Mouse (Mus musculus): Measurements from ENCODE around the gene Alg12. TPM values are rescaled to one million over a fixed set of nuclear protein-coding genes. Genes with fewer than 3 reads are reported as not detected.

Gene Alg12
- 8.3 and 8.9 TPM in 2 replicates for polyA plus RNA-seq (2016; fragmentation: Nextera tagmentation; extraction: Ambion mirVana)

GRCm38 (mm10) chr15:88819026-88819905, at the start of gene Alg12, which contains the start of gene Creld2:
TSS of gene Alg12 (minus strand) at chr15:88819318.
TSS of gene Creld2 (plus strand) at chr15:88819646.
- Histone ChIP-seq H3K9me3 (no peaks in the 10 kb centered on the region), H3K27me3 (no peaks in the 10 kb centered on the region), H3K4me1 (peaks cover 21% of the 10 kb centered on the region), H3K27ac (peak within 1 kb of the TSS; percentile 48; the same call in 1 of the 2 replicates), H3K9ac (peak within 1 kb of the TSS; percentile 84), H3K36me3 (replicated peaks) (peaks cover 49% of the 10 kb centered on the region), H3K4me3 (replicated peaks) (peak within 1 kb of the TSS; percentile 71), H3K4me2 (peak within 1 kb of the TSS; percentile 95)
- ATAC-seq (ENCODE audit: low FRiP score) = peak; percentile 99
- under 1% methylated on average over 88 of the region's 88 CpGs for WGBS

GRCm38 (mm10) chr15:88868024-88868742, 49.1 kb upstream of the Alg12 start:
- Histone ChIP-seq H3K4me1 (peaks cover 22% of the 10 kb centered on the region), H3K27me3 (no peaks in the 10 kb centered on the region), H3K4me3 (replicated peaks) (no peak overlapping the region), H3K9me3 (peaks cover 5% of the 10 kb centered on the region; the same call in 1 of the 2 replicates), H3K9ac (no peak overlapping the region), H3K36me3 (replicated peaks) (peaks cover 32% of the 10 kb centered on the region), H3K27ac (0 out of 2 replicates have a peak overlapping the region, but pooled peaks have one; percentile 8), H3K4me2 (no peak overlapping the region)
- no peak for ATAC-seq (ENCODE audit: low FRiP score)
- WGBS = 86% methylated on average over 6 of the region's 6 CpGs

- whole genome bisulfite sequencing = 46% methylated on average over 5 of the region's 5 CpGs
- Histone ChIP-seq H3K27ac (peak overlapping the region; percentile 25; the same call in 1 of the 2 replicates), H3K27me3 (no peaks in the 10 kb centered on the region), H3K4me3 (replicated peaks) (no peak overlapping the region), H3K4me1 (peaks cover 27% of the 10 kb centered on the region), H3K9me3 (peaks cover 5% of the 10 kb centered on the region; the same call in 1 of the 2 replicates), H3K36me3 (replicated peaks) (peaks cover 32% of the 10 kb centered on the region), H3K9ac (no peak overlapping the region), H3K4me2 (no peak overlapping the region)
- no peak for ATAC-seq (ENCODE audit: low FRiP score)
These were observed 48.4 kb upstream of the Alg12 start for GRCm38 (mm10) chr15:88867368-88868023.

- ATAC-seq (ENCODE audit: low FRiP score) = no peak
- Histone ChIP-seq H3K4me2 (no peak overlapping the region), H3K9ac (no peak overlapping the region), H3K4me1 (peaks cover 27% of the 10 kb centered on the region), H3K27ac (peak overlapping the region; percentile 25; the same call in 1 of the 2 replicates), H3K27me3 (no peaks in the 10 kb centered on the region), H3K36me3 (replicated peaks) (peaks cover 32% of the 10 kb centered on the region), H3K4me3 (replicated peaks) (no peak overlapping the region), H3K9me3 (peaks cover 5% of the 10 kb centered on the region; the same call in 1 of the 2 replicates)
- WGBS = 61% methylated on average over 7 of the region's 7 CpGs
These were observed 47.8 kb upstream of the Alg12 start for GRCm38 (mm10) chr15:88866934-88867356.

GRCm38 (mm10) chr15:88865888-88866695, 47.0 kb upstream of the Alg12 start:
- H3K4me1 ChIP-seq = peaks cover 33% of the 10 kb centered on the region
- no peak overlapping the region for H3K9ac ChIP-seq
- 89% methylated on average over 4 of the region's 4 CpGs for WGBS

GRCm38 (mm10) chr15:88865061-88865460, 45.9 kb upstream of the Alg12 start:
- no peak overlapping the region for H3K4me3 ChIP-seq (replicated peaks)
- peaks cover 32% of the 10 kb centered on the region for H3K36me3 ChIP-seq (replicated peaks)
- H3K4me1 ChIP-seq = peaks cover 33% of the 10 kb centered on the region
- no peak overlapping the region for H3K9ac ChIP-seq
- WGBS = 89% methylated on average over 14 of the region's 14 CpGs
- H3K27me3 ChIP-seq = peaks cover 7% of the 10 kb centered on the region; the same call in 1 of the 2 replicates
- peak overlapping the region; percentile 97; the same call in 1 of the 2 replicates for H3K4me2 ChIP-seq
- peaks cover 5% of the 10 kb centered on the region; the same call in 1 of the 2 replicates for H3K9me3 ChIP-seq
- no peak for ATAC-seq (ENCODE audit: low FRiP score)
- H3K27ac ChIP-seq = no peak overlapping the region

More at GRCm38 (mm10) chr15:88865888-88866695, 47.0 kb upstream of the Alg12 start:
- ATAC-seq (ENCODE audit: low FRiP score) = no peak
- H3K4me3 ChIP-seq (replicated peaks) = no peak overlapping the region
- no peak overlapping the region for H3K4me2 ChIP-seq
- no peak overlapping the region for H3K27ac ChIP-seq
- peaks cover 32% of the 10 kb centered on the region for H3K36me3 ChIP-seq (replicated peaks)
- H3K27me3 ChIP-seq = 0 out of 2 replicates have a peak, but pooled peaks cover 2% of the 10 kb centered on the region
- H3K9me3 ChIP-seq = peaks cover 5% of the 10 kb centered on the region; the same call in 1 of the 2 replicates

GRCm38 (mm10) chr15:88864270-88865030, 45.3 kb upstream of the Alg12 start:
- peaks cover 32% of the 10 kb centered on the region for H3K36me3 ChIP-seq (replicated peaks)
- peak overlapping the region; percentile 97 for H3K4me2 ChIP-seq
- H3K9me3 ChIP-seq = peaks cover 5% of the 10 kb centered on the region; the same call in 1 of the 2 replicates
- peak overlapping the region; percentile 91 for H3K9ac ChIP-seq
- peak overlapping the region; percentile 88 for H3K4me3 ChIP-seq (replicated peaks)
- peak; percentile 3; the same call in 1 of the 2 replicates for ATAC-seq (ENCODE audit: low FRiP score)
- H3K27ac ChIP-seq = peak overlapping the region; percentile 98
- 54% methylated on average over 22 of the region's 22 CpGs for WGBS
- peaks cover 7% of the 10 kb centered on the region; the same call in 1 of the 2 replicates for H3K27me3 ChIP-seq
- H3K4me1 ChIP-seq = peaks cover 33% of the 10 kb centered on the region

GRCm38 (mm10) chr15:88863695-88864231, 44.6 kb upstream of the Alg12 start:
- peaks cover 5% of the 10 kb centered on the region; the same call in 1 of the 2 replicates for H3K9me3 ChIP-seq
- peaks cover 32% of the 10 kb centered on the region for H3K36me3 ChIP-seq (replicated peaks)
- peak; percentile 66 for ATAC-seq (ENCODE audit: low FRiP score)
- H3K27me3 ChIP-seq = peaks cover 7% of the 10 kb centered on the region; the same call in 1 of the 2 replicates
- H3K4me3 ChIP-seq (replicated peaks) = peak overlapping the region; percentile 88
- WGBS = under 1% methylated on average over 39 of the region's 39 CpGs
- H3K4me2 ChIP-seq = peak overlapping the region; percentile 97
- H3K27ac ChIP-seq = peak overlapping the region; percentile 98
- H3K9ac ChIP-seq = peak overlapping the region; percentile 91
- peaks cover 33% of the 10 kb centered on the region for H3K4me1 ChIP-seq

GRCm38 (mm10) chr15:88862881-88863694, 44.0 kb upstream of the Alg12 start:
- peak overlapping the region; percentile 88 for H3K4me3 ChIP-seq (replicated peaks)
- H3K4me2 ChIP-seq = peak overlapping the region; percentile 97
- peak overlapping the region; percentile 98 for H3K27ac ChIP-seq
- peak overlapping the region; percentile 91 for H3K9ac ChIP-seq
- peaks cover 7% of the 10 kb centered on the region; the same call in 1 of the 2 replicates for H3K27me3 ChIP-seq
- H3K4me1 ChIP-seq = peaks cover 33% of the 10 kb centered on the region
- H3K9me3 ChIP-seq = no peaks in the 10 kb centered on the region
- WGBS = under 1% methylated on average over 92 of the region's 98 CpGs
- peaks cover 32% of the 10 kb centered on the region for H3K36me3 ChIP-seq (replicated peaks)
- ATAC-seq (ENCODE audit: low FRiP score) = no peak; the same call in 1 of the 2 replicates

All from forebrain, embryonic 12.5 days (tissue).